Mouse (Mus musculus) kidney, embryonic 16.5 days (tissue): ENCODE results near the gene Tbc1d5. TPM values are rescaled to one million over a fixed set of nuclear protein-coding genes. Genes with fewer than 3 reads are reported as not detected.

Experiments
- ATAC-seq: fragments of 200-750 bp; cut with Nextera tagmentation; 2 replicates; pipeline ENCODE4 v1.8.0; 2017; ENCODE audit warnings: moderate TSS enrichment; ENCODE audit not compliant: low FRiP score, low TSS enrichment
- H3K27ac ChIP-seq: fragments of 300-500 bp; sonication (generic); 2 replicates; pipeline ENCODE4 v1.5.1; 2014; ENCODE audit warnings: low read length
- H3K27me3 ChIP-seq: fragments of 300-500 bp; sonication (generic); 2 replicates; pipeline ENCODE4 v1.6.1; 2014; ENCODE audit warnings: low read length, control low read depth, mixed read lengths; ENCODE audit not compliant: insufficient read depth
- H3K36me3 ChIP-seq: fragments of 300-500 bp; sonication (generic); 2 replicates; pipeline ENCODE4 v1.6.1; 2014; ENCODE audit warnings: low read length, control low read depth, mixed read lengths; ENCODE audit not compliant: insufficient read depth
- H3K4me1 ChIP-seq: fragments of 300-500 bp; sonication (generic); 2 replicates; pipeline ENCODE4 v1.6.1; 2014; ENCODE audit warnings: low read length, control low read depth, mixed read lengths; ENCODE audit not compliant: insufficient read depth
- H3K4me2 ChIP-seq: fragments of 300-500 bp; sonication (generic); replicated peaks from 2 replicates; pipeline ENCODE4 v1.6.1; 2014; ENCODE audit warnings: low read depth, low read length
- H3K4me3 ChIP-seq: fragments of 300-500 bp; sonication (generic); 2 replicates; pipeline ENCODE4 v1.5.1; 2014; ENCODE audit warnings: mild to moderate bottlenecking, low read length
- H3K9ac ChIP-seq: fragments of 300-500 bp; sonication (generic); replicated peaks from 2 replicates; pipeline ENCODE4 v1.6.1; 2014; ENCODE audit warnings: low read length
- H3K9me3 ChIP-seq: fragments of 300-500 bp; sonication (generic); 2 replicates; pipeline ENCODE4 v1.6.1; 2016; ENCODE audit warnings: low read length, control low read depth
- WGBS: fragments of 180-500 bp; shearing (Covaris S2); extraction: QIAGEN DNeasy Blood & Tissue Kit; methylation state at CpG from one replicate; pipeline ENCODE4 v1.1.7; 2014; 5-methylcytosine and 5-hydroxymethylcytosine counted together
- polyA plus RNA-seq: library from polyadenylated mRNA; unstranded; fragments of >200 nt; fragmentation: Nextera tagmentation; extraction: Ambion mirVana; gene quantifications from 2 replicates; pipeline ENCODE4 v1.2.1, GENCODE M21; 2015

The Tbc1d5 gene
- polyA plus RNA-seq, 1 experiment from 2014 or later, result 12.2 TPM

DNA sequence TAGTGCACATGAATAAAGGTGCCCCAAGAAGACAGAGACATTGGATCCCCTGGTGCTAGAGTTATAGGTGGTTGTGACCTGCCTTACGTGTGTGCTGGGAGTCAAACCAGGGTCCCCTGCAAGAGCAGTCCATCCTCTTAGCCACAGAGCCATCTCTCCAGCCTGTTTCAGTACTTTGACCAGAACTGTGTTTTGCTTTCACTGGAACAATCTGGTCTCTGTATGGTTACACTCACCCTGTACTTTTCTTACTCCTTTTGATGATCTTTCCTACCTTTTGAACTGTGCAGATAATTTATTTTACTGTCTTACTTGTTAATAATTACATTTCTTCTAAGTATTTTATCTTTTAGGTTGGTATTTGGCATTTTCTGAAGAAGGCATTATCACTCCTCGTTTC, 387.5 kb downstream of the Tbc1d5 start:
- no peaks in the 10 kb centered on the region for H3K27me3 ChIP-seq
- ATAC-seq, result no peak
- H3K27ac ChIP-seq, result no peak overlapping the region
- H3K36me3 ChIP-seq, result no peaks in the 10 kb centered on the region
- no peak overlapping the region for H3K9ac ChIP-seq
- no peaks in the 10 kb centered on the region for H3K4me1 ChIP-seq
- no peaks in the 10 kb centered on the region for H3K9me3 ChIP-seq
- WGBS, result 90% methylated on average over 2 of the region's 2 CpGs
- no peak overlapping the region for H3K4me3 ChIP-seq
- H3K4me2 ChIP-seq, result no peak overlapping the region

DNA sequence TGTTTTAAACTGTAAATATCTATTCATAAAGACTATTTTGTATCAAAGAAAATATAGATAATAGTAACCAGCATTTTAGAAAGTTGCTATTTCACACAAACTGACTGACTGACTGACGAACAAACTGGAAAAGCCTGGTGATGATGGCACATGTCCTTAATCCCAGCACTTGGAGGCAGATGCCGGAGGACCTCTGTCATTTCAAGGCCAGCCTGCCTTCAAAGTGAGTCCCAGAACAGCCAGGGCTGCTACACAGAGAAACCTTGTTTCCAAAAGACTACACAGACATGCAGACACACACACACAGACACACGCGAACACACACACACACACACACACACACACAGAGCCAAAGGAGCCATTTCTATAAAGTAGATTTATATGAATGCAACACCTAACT, 390.3 kb downstream of the Tbc1d5 start:
- WGBS, result 88% methylated on average over 4 of the region's 4 CpGs
- H3K27me3 ChIP-seq, result no peaks in the 10 kb centered on the region

DNA sequence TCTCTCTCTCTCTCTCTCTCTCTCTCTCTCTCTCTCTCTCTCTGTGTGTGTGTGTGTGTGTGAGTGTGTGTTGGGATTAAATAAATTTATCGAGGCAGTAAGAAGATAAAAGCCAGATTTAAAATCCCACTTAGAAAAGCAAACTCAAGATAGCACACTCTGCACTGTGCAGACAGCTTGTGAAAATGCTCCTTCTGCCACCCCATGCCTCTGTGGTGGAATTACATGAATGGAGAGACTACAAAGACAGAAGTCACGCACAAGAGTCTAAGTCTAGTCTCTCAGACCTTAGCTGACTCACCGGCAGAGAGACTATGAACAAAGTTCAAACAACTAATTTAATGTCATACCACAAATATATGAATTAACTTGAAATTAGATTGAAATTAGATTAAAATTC, 403.9 kb downstream of the Tbc1d5 start:
- Histone ChIP-seq H3K27ac (no peak overlapping the region), H3K4me3 (no peak overlapping the region), H3K9ac (no peak overlapping the region), H3K36me3 (no peaks in the 10 kb centered on the region), H3K4me1 (no peaks in the 10 kb centered on the region), H3K4me2 (no peak overlapping the region), H3K27me3 (no peaks in the 10 kb centered on the region), H3K9me3 (no peaks in the 10 kb centered on the region)
- no peak for ATAC-seq
- 81% methylated on average over 3 of the region's 3 CpGs for WGBS

More for the DNA sequence above, 390.3 kb downstream of the Tbc1d5 start:
- H3K4me3 ChIP-seq, result no peak overlapping the region
- H3K9me3 ChIP-seq, result no peaks in the 10 kb centered on the region
- no peak overlapping the region for H3K27ac ChIP-seq
- no peaks in the 10 kb centered on the region for H3K36me3 ChIP-seq
- H3K4me2 ChIP-seq, result no peak overlapping the region
- no peak overlapping the region for H3K9ac ChIP-seq
- no peak for ATAC-seq
- H3K4me1 ChIP-seq, result no peaks in the 10 kb centered on the region

DNA sequence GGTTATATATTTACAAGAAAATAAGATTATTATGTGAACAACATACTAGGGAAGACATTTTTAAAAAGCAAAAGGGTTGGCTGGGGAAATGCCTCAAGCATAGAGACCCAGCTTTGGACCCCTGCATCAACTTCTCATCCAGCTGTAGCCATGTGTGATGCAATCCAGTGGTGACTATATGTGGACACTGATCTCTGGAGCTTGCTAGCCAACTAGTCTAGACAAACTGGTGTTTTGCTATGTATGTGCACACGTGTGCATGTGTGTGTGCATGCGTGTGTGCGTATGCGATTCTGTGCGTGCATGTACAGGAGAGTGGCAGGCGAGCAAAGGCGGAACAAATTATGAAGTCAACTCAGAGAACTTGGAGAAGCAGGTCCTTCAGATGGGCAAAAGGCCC, 414.8 kb downstream of the Tbc1d5 start:
- H3K9me3 ChIP-seq, result no peaks in the 10 kb centered on the region
- no peak overlapping the region for H3K4me3 ChIP-seq
- ATAC-seq, result no peak
- H3K4me1 ChIP-seq, result no peaks in the 10 kb centered on the region
- no peaks in the 10 kb centered on the region for H3K27me3 ChIP-seq
- H3K36me3 ChIP-seq, result no peaks in the 10 kb centered on the region
- H3K27ac ChIP-seq, result no peak overlapping the region
- no peak overlapping the region for H3K4me2 ChIP-seq
- WGBS, result 97% methylated on average over 7 of the region's 7 CpGs
- H3K9ac ChIP-seq, result no peak overlapping the region

- Histone ChIP-seq H3K4me1 (no peaks in the 10 kb centered on the region), H3K27me3 (no peaks in the 10 kb centered on the region), H3K9ac (no peak overlapping the region), H3K4me3 (no peak overlapping the region), H3K36me3 (no peaks in the 10 kb centered on the region), H3K4me2 (no peak overlapping the region), H3K27ac (no peak overlapping the region), H3K9me3 (no peaks in the 10 kb centered on the region)
- 66% methylated on average over 5 of the region's 5 CpGs for WGBS
- ATAC-seq, result peak; percentile 27; the same call in 1 of the 2 replicates
These were observed 415.7 kb downstream of the Tbc1d5 start for GRCm38 (mm10) chr17:50763407-50763806.

- 85% methylated on average over 5 of the region's 5 CpGs for WGBS
- Histone ChIP-seq H3K9ac (no peak overlapping the region), H3K4me2 (no peak overlapping the region), H3K36me3 (no peaks in the 10 kb centered on the region), H3K4me3 (no peak overlapping the region), H3K9me3 (no peaks in the 10 kb centered on the region), H3K27me3 (no peaks in the 10 kb centered on the region), H3K27ac (no peak overlapping the region), H3K4me1 (no peaks in the 10 kb centered on the region)
- no peak for ATAC-seq
These were observed 416.9 kb downstream of the Tbc1d5 start for GRCm38 (mm10) chr17:50762231-50762630.

DNA sequence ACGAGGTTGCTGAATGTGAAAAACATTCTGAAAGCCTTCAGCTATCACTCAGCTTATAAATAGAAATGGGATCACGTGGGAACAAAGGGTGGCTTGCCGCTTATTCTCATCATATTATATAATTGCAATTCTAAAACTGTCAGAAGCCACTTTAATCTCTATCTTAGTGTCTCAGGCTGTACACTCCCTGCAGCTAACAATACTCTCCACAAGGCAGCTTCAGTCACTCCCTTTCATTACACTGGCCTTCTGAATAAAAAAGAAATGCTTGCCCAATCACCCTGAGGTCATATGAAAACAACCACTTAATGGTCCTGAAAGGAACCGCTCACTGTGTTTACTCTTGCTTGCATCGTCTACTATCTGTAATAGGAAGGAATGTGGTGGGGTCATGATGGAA, 418.1 kb downstream of the Tbc1d5 start:
- Histone ChIP-seq H3K27ac (no peak overlapping the region), H3K4me2 (no peak overlapping the region), H3K36me3 (no peaks in the 10 kb centered on the region), H3K4me3 (no peak overlapping the region), H3K27me3 (no peaks in the 10 kb centered on the region), H3K9me3 (no peaks in the 10 kb centered on the region), H3K9ac (no peak overlapping the region), H3K4me1 (no peaks in the 10 kb centered on the region)
- 36% methylated on average over 5 of the region's 5 CpGs for WGBS
- ATAC-seq, result no peak

GRCm38 (mm10) chr17:50753356-50754138, 425.6 kb downstream of the Tbc1d5 start:
- H3K27me3 ChIP-seq, result no peaks in the 10 kb centered on the region
- ATAC-seq, result no peak

DNA sequence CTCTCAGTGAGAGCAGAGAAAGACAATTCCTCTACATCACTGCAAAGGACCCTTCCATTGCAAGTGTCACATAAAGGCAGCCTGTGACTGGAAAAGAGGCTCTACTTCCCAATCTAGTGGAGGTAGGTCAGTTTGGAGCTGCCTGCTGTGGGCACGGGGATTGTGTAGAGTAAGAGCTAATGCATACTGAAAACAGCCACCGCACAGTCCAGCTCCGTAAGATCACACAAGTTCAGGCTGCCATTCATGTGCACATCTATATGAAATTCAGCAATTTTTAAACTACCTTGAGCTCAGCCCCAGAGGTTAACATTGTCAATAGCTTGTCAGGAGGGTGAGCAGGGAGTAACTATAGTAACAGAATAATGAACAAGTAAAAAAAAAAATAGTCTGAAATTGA, 426.4 kb downstream of the Tbc1d5 start:
- no peak overlapping the region for H3K4me2 ChIP-seq
- H3K27me3 ChIP-seq, result no peaks in the 10 kb centered on the region
- 94% methylated on average over 3 of the region's 3 CpGs for WGBS
- no peak overlapping the region for H3K9ac ChIP-seq
- H3K4me1 ChIP-seq, result no peaks in the 10 kb centered on the region
- H3K27ac ChIP-seq, result no peak overlapping the region
- H3K4me3 ChIP-seq, result no peak overlapping the region
- no peak for ATAC-seq
- no peaks in the 10 kb centered on the region for H3K9me3 ChIP-seq
- H3K36me3 ChIP-seq, result peaks cover 3% of the 10 kb centered on the region; the same call in 1 of the 2 replicates

More at GRCm38 (mm10) chr17:50753356-50754138, 425.6 kb downstream of the Tbc1d5 start:
- 75% methylated on average over 9 of the region's 9 CpGs for WGBS
- Histone ChIP-seq H3K27ac (no peak overlapping the region), H3K4me1 (no peaks in the 10 kb centered on the region), H3K4me3 (no peak overlapping the region), H3K36me3 (peaks cover 3% of the 10 kb centered on the region; the same call in 1 of the 2 replicates), H3K9me3 (no peaks in the 10 kb centered on the region), H3K9ac (no peak overlapping the region), H3K4me2 (no peak overlapping the region)

DNA sequence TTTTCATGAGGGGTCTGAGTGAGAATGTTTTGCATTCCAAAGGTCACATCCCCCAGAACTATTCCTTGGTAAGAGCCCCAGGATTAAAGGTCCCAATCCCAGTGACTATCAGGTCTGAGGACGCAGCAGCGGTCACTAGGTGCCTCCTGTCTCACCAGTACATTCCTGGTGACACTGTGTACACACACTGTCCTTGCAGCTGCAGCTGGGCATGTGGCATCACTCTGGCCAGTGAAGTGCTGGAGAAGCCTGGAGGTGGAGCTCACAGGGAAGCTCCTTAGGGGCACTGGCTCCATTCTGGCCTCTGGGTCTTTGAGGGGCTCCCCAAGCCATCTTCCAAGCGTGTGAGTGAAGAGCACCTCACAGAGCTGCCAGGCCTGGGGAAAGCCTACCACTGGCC, 427.2 kb downstream of the Tbc1d5 start:
- Histone ChIP-seq H3K9me3 (no peaks in the 10 kb centered on the region), H3K36me3 (peaks cover 3% of the 10 kb centered on the region; the same call in 1 of the 2 replicates), H3K9ac (no peak overlapping the region), H3K4me2 (no peak overlapping the region), H3K27ac (no peak overlapping the region), H3K27me3 (no peaks in the 10 kb centered on the region), H3K4me1 (no peaks in the 10 kb centered on the region), H3K4me3 (no peak overlapping the region)
- WGBS, result 81% methylated on average over 3 of the region's 3 CpGs
- no peak for ATAC-seq
